Mouse (Mus musculus) thymus, postnatal 0 days (tissue): ENCODE measurements around the gene Zfp619. TPM values are rescaled to one million over a fixed set of nuclear protein-coding genes. Genes with fewer than 3 reads are reported as not detected.
"Not testable (repeated sequence)": the region's sequence is repeated elsewhere in the genome, so short reads cannot be mapped to it uniquely, and the experiment has no call there.

Source experiments
- DNase-seq: peaks from one replicate; pipeline ENCODE4 v3.0.0-alpha.2; 2015; ENCODE audit warnings: low spot score
- polyA plus RNA-seq: library from polyadenylated mRNA; unstranded; fragments of >200 nt; fragmentation: Nextera tagmentation; extraction: Ambion mirVana; gene quantifications from 2 replicates; pipeline ENCODE4 v1.2.1, GENCODE M21; 2015

Gene Zfp619
- 0.34 and 0.40 TPM in 2 replicates for polyA plus RNA-seq

DNA sequence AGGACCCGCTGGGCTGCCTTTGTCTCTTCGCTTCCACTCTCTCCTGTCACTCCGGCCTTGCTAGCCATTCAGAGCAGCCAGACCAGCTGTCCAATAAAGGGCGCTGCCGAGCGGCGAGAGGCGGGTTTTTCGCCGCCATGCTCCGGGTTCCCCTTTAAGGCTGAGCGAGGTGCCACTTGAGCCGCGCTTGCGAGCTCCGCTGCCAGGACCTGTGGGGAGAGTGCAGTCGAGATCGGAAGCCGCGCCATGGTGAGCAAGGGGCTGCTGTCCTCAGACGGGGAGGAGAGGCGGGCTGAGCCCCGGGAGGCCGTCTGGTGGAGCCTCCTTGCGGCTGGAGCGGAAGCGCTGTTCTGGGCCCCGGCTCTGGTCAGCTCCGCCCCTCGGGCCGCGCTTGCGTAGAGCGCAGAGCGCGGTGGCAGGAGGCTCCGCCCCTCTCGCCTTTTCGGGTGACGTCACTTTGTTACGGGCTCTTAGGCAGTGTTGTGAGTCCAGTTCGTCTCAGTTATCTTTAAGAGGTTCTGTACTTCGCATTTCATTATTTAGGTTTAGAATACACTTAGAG is at the start of gene Zfp619:
Gene Zfp619 (plus strand): TSS at position 151 of the 562 bp plus-strand sequence.
- peak; percentile 93 for DNase-seq

DNA sequence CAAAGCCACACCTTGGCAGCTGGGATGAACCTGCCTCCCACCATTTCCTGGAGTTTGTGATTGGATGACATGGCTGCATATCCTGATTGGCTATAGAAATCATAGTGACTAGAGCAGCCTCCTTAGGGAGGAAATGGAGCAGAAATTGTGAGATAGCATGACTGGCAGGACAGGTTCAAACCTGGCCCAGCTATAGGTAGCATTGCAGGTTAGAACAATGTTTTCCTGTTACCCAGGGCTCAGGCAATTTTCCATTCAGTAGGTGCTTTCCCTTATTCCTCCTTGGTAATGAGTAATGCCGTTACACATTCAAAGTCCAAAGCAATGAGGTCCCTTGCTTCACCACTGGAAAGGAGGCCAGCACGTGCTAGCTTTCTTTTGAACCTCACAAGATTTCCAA is 38.6 kb upstream of the Zfp619 start:
- no peak for DNase-seq

DNA sequence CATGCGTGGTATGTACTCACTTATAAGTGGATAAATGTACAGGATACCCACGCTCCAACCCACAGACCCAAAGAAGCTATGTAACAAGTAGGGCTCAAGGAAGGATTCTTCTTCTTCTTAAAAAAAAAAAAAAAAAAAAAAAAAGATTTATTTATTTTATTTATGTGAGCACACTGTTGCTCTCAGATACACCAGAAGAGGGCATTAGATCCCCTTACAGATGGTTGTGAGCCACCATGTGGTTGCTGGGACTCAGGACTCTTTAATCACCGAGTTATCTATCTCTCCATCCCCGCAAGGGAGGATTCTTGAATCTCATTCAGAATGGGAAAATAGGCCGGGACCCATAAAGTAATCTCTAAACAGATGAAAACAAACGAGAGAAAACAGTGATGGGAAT is 33.2 kb upstream of the Zfp619 start:
- no peak for DNase-seq

DNA sequence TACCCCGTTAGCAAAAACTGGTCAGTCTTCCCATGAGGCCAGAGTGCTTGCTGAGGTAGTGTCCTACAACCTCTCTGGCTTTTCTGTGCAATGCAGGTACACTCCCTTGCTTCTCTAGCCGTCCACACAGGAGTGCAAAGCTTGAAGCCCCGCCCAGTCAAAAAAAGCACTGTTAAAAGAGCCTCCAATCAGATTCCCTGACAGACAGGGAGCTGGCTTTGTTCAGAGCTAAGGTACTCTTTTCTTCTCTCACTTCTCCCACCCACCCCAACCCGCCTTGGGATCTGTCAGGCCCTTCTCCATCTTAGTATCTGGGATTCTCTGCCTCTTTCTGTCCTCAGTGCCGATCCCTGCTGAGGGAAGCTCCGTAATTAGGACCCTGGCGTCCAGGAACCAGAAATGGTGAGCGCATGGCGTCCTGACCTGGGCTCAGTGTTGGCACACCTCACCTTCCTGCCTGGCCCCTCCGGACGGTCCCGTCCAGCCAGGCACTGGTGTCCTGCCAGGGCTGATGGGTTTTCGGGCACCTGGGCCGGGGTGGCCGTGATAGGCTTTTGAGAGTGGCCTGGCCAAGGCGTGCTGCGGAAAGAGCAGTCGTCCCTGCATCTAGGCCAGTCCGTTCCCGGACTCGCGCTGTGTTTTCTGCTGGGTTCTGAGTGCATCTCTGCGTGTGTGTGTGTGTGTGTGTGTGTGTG is 30.3 kb upstream of the Zfp619 start:
- no peak for DNase-seq

DNA sequence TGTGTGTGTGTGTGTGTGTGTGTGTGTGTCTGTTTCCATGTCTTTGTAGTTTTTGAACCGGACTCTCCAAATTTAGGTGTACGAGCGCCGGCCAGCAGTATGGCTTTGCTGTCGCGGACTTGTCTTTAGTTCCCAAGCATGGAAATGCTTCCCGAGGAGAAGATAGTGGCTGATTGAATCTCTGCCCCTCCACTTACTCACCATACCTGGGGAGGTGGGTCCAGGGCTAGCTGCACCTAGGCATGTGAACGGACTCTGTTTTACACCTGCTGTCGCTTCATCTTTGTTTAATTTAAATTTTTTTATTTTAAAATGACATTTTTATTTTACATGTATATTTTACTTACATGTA is 29.7 kb upstream of the Zfp619 start:
- DNase-seq = no peak

DNA sequence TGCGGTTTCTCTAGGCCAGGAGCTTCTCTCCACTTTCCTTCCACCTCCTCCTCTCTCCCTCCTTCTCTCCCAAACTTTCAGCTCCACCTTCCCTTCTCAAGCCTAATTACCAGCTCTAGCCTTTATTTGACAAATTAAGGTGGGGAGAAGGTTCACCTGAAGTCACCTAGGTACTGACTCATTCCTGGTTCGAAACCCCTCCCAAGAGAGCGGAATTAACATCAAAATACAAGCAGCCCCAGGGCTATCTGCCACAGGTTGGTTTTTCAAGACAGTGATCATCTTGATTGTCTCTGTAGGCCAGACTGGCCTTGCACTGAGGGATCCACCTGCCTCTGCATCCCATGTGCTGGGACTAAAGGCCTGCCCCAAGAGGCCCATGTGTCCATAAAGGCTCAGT is 22.9 kb upstream of the Zfp619 start:
- no peak for DNase-seq

DNA sequence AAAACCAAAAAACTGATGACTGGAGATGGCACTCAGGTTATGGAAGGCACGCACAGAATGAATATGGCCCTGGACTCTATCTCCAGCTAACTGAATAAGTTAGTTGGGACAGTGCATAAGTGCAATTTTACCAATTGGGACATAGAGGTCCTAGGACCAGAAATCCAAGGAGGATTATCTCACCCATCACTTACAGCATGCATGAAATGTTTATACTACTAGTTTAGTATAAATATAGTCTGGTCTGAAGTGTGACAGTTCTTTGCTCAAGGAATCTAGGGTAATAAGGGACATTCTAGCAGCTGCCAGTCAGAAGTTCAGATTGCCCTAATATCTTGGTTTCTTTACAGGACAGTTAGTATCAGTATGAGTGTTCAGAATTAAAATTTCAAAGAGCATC is 13.5 kb upstream of the Zfp619 start:
- DNase-seq = no peak

DNA sequence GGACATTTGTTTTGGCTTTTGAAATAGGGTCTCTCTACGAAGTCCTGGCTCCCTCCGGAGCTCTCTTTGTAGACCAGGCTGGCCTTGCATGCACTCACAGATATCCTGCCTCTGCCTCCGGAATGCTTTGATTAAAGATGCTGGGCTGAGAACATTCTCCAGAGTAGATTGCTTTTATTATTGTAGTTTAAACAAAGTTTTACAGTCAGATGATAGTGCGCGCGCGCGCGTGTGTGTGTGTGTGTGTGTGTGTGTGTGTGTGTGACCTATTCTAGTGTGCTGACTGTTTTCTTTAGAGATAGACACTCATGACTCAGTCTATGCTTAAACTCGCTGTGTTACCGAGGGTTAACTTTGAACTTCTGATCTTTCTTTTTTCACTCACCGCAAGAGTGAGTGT is 796 bp downstream of the Zfp619 start:
- no peak for DNase-seq

DNA sequence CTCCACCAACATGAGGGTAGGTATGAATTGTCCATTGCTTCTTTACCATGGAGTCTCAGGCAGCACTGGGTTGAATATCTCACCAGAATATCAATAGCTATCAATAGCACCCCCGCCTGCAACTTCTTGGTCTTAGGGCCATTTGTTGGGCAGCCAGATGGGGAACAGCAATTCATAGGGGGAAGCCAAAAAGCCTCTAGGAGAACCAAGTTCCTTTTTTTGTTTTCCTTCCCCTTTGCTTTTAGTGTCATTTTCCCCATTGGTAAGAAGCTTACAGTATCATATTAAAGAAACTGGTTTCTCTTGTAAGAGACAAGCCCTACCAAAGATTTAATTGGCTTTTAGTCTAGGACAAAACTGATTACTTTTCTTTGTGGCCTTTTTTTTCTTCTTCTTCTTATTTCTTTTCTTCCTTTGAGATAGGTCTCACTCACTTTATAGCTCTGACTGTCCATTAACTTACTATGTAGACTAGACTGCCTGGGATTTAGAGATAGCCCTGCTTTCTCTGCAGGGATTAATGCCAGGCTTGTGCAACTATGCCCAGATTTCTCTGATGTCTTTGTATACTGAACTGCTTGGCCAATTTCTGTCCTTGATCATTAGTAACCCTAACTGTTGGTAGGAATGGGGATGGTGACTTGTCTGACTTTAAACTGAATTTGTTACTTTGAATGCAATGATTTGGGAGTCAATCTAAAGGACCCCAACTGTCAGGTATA is 6.3 kb downstream of the Zfp619 start:
- no peak for DNase-seq

DNA sequence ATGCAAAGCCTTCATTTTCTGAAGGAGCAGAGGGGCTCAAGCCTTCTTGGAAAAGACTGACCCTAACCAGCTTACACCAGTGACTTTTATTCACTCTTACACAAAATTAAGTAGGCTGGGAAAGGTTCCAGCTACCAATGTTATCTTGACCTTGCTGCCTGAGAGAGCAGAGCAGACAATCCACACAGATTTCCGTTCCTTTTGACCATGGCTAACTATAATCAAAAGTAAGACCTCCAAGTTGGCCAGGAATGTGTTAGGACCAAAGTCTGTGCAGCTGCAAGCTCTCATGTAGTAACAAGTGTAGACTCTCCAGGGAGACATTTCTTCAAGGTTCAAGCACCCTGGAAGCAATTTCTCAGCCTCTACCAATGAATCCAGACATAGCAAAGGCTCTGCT is 25.6 kb downstream of the Zfp619 start:
- no peak for DNase-seq

DNA sequence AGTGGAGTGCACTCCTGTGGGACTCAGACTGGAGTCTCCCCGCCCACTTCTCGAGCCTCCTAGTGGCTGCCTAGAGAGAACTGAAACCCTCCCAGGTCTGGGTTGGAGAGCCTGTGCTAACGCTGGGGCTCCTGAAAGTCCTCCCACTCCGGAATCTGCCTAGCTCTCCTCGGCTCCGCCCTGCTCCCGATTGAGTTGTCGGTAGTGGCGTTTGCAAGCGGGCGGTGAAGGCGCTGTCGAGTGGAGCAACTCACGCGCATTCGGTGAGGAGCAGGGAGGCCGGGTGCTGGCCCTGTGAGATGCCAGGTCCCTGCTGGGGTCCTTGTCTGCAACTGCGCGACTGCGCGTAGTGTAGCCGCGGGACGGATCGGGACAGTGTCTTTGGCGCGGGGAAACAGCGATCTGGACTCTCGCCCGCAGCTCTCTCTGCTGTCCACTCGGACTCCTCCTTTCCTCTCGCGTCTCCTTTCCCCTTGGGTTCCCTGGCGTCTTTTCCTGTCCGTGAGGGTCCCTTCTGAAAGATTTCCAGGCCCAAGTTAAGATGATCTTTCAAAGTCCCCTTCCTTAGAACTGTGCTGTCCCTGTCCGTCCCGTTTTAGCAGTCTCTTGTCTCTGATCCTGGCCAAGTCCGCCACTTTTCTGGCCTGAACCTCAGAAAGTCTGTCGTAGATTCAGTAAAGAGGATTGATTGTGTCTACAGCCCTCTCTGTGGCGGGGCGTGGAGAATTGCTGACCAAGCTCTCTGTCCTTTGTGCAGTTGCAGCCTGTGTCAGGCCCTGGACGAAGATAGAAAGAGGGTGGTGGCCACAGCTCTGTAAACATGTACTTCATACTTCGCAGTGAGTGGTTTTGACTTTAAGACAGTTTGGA is 26.9 kb downstream of the Zfp619 start:
- peak; percentile 71 for DNase-seq

DNA sequence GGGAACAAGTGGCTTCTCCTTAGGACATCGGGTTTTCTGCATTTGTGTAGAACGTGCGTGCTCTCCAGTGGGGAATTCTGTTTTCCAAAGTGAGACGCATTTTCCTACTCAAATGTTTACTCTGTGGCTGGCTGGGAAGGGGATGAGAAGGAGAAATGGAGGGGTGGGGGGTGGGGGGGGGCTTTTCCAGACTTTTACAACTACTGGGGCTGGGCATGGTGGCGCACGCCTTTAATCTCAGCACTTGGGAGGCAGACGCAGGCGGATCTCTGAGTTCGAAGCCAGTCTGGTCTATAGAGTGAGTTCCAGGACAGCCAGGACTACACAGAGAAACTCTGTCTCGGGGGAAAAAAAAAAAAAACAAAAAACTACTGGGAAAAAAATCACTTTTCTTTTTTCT is 27.6 kb downstream of the Zfp619 start:
- DNase-seq = no peak

DNA sequence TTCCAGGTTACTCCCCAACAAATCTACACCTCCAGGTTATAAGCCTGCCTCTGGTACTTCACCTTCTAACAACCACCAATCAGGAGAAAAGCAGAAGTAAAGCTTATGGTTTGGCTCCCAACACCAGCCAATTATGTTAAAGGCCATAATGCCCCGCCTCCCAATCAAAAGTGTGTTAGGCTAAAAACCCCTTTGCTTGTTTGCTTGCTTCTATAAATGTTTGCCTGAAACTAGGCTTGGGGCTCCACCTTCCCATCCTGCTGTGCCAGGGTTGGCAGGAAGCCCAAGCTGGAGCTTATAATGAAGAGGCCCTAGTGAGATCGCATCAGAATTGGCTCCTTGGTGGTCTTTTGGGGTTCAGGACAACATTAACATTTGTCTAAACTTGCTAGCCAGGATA is 31.8 kb downstream of the Zfp619 start:
- DNase-seq = no peak

DNA sequence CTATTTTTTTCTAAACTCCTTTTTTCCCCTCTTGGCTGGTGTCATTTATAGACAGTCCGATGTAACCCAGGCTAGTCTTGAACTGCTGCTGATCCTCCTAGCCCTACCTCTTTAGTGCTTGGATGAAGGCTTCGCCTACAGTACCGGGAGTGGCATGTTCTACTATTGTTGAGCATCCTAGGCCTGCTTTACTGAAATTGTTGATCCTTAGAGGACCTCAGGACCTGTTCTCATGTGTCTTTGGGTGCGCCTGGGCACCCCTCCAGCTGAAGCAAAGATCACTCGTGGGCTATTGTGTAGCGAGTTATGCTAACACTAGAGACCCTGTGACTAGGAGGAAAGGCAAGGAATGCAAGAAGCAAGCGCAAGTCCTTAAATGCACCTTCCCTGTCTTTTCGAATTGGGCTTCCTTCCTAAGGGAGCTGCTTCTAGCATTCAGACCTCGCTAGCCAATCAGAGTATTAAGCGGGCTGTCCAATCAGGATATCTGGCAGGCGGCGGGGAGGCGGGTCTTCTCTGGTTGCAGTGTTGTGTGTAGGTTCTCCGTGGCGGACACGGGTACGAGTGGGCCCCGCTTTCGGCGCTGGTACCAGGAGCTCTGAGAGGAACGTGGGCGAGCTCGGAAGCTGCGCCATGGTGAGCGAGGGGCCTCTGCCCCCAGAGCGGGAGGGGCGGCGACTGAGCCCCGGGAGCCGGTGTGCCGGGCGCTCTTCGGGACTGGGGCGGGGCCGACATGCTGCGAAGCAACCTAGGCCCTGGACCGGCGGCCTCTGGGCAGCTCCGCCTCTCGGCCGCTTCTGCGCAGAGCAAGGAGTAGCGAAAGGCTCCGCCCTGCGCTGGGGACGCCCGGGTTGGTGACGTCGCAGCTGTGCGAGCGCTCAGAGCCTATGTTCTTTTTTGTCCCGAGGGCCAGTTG is 34.7 kb downstream of the Zfp619 start:
- peak; percentile 94 for DNase-seq

DNA sequence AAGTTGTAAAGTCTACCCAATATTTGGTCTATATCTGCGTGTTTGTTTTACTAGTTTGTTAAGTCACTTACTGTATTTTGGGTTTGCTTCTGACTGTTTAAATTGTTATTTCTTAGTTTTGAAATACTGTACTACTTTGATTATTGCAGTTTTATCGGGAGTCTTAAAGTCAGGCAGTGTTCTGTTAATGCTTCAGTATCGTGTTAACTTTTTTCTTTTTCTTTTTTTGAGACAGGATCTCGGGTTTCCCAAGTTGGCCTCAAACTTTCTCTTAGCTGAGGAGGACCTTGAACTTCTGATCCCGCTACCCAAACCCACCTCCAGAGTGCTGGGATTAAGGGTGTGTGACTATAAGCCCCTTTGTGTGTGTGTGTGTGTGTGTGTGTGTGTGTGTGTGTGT is 35.4 kb downstream of the Zfp619 start:
- no peak for DNase-seq

DNA sequence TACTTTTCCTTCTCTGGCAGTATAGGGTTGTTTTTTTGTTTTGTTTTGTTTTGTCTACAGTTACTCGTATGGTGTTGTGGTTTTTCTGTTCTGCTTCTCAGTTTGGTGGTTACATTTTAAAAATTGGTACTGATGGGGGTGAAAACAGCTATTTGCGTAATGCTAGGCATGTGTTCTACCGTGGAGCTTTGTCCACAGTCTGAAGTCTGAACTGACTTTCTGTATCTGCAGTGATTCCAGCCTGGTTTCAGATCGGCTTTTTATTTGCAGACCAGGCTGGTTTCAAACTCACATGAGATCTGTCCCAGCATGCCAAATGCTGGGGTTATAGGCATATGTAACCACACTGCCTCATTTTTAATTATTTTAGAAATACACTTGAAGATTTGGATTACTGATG is 36.3 kb downstream of the Zfp619 start:
- DNase-seq = no peak

DNA sequence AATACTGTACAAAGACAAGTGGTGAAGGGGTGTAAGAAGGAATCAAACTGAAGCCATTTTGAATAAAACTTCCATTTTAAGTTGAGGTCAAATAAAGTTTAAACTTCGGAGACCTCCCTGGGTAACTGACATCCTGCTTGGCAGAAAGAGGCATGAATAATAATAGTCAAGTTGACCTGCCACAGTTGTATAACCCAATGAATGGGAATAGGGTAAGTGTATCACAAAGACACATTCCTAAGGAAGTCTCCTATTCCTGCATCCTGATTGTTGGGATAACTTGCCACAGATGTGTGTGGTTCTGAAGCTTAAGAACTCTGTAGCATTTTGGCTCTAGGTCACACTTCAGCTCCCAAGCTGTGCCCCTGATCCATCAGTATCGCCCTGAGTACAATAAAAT is 62.5 kb downstream of the Zfp619 start:
- no peak for DNase-seq

DNA sequence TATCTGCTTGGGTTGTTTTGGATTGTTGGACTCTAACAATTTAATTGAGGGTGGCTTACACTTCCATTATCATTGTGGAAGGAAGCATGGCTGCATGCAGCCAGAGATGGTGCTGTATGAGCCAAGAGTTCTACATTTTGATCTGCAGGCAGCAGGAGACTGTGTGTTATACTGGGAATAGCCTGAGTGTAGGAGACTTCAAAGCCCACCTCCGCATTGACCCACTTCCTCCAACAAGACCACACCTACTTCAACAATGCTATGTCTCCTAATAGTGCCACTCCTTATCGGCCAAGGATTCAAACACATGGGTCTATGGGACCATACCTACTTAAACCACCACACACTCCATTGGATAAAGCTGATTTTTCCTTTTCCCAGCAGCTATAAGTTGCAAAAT is 63.0 kb downstream of the Zfp619 start:
- DNase-seq = no peak

DNA sequence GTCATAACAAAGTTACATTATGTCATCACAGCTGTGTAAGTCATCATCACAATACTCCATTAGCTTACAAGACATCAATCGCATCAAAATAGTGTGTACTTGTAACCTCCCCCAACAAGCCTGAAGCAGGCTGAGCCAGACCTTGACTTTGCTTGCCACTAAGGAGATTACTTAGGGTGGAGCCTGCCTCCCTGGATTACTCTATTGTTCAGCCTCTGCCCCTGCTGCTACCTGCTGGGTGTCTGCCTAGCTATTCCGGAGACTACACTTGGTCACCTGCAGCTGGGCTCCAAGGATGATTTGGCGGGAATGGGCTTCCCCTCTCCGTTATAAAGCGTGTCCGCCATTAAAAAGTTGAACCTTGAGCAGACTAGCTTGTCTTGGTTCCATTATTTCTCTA is 69.3 kb downstream of the Zfp619 start:
- not testable (repeated sequence) for DNase-seq

DNA sequence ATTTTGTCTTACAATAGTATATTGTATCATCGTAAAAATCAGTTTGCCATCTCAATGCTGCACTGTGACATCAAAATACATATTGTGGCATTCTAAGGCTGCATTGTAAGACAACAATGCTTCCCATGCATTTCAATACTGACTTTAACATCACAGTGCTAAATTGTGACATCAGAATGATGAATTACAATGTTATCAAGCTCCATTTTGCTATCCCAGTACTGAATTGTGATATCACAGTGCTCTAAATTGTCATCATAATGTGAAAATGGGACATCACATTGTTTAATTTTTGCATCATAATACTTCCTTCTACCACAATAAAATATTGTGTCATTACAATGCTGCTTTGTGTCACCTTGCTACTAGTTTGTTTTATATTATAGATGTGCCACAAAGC is 70.5 kb downstream of the Zfp619 start:
- no peak for DNase-seq
